Mouse (Mus musculus) midbrain, embryonic 14.5 days (tissue): Measurements from ENCODE around the gene Gmeb1. TPM values are rescaled to one million over a fixed set of nuclear protein-coding genes. Genes with fewer than 3 reads are reported as not detected.
A peak's percentile ranks its signal among the peaks of the same experiment; 100 is the strongest.

ENCODE experiments used
- ATAC-seq: fragments of 200-750 bp; cut with Nextera tagmentation; 2 replicates; pipeline ENCODE4 v1.8.0; 2017; ENCODE audit warnings: moderate number of reproducible peaks, moderate library complexity; ENCODE audit not compliant: low FRiP score, low TSS enrichment
- DNase-seq: peaks from one replicate; pipeline ENCODE4 v3.0.0-alpha.2; 2015
- H3K27ac ChIP-seq: fragments of 300-500 bp; sonication (generic); replicated peaks from 2 replicates; pipeline ENCODE4 v1.5.1; 2014; ENCODE audit warnings: mild to moderate bottlenecking, low read depth, low read length, moderate library complexity
- H3K27me3 ChIP-seq: fragments of 300-500 bp; sonication (generic); 2 replicates; pipeline ENCODE4 v1.6.1; 2014; ENCODE audit warnings: low read length, control low read depth, mixed read lengths; ENCODE audit not compliant: control insufficient read depth, insufficient read depth
- H3K36me3 ChIP-seq: fragments of 300-500 bp; sonication (generic); 2 replicates; pipeline ENCODE4 v1.6.1; 2014; ENCODE audit warnings: low read length, control low read depth; ENCODE audit not compliant: control insufficient read depth, insufficient read depth
- H3K4me1 ChIP-seq: fragments of 300-500 bp; sonication (generic); 2 replicates; pipeline ENCODE4 v1.6.1; 2014; ENCODE audit warnings: mild to moderate bottlenecking, antibody characterized with exemption, low read length, control low read depth; ENCODE audit not compliant: control insufficient read depth, insufficient read depth
- H3K4me2 ChIP-seq: fragments of 300-500 bp; sonication (generic); 2 replicates; pipeline ENCODE4 v1.6.1; 2014; ENCODE audit warnings: mild to moderate bottlenecking, low read length, moderate library complexity
- H3K4me3 ChIP-seq: fragments of 300-500 bp; sonication (generic); replicated peaks from 2 replicates; pipeline ENCODE4 v1.5.1; 2014; ENCODE audit warnings: low read depth, low read length
- H3K9ac ChIP-seq: fragments of 300-500 bp; sonication (generic); replicated peaks from 2 replicates; pipeline ENCODE4 v1.6.1; 2014; ENCODE audit warnings: mild to moderate bottlenecking, low read length, moderate library complexity
- H3K9me3 ChIP-seq: fragments of 300-500 bp; sonication (generic); 2 replicates; pipeline ENCODE4 v1.6.1; 2016; ENCODE audit warnings: low read length, control low read depth, mixed read lengths; ENCODE audit not compliant: control insufficient read depth
- WGBS: fragments of 180-500 bp; shearing (Covaris S2); extraction: QIAGEN DNeasy Blood & Tissue Kit; methylation state at CpG from one replicate; pipeline ENCODE4 v1.1.7; 2014; 5-methylcytosine and 5-hydroxymethylcytosine counted together
- polyA plus RNA-seq: library from polyadenylated mRNA; unstranded; fragments of >200 nt; fragmentation: Nextera tagmentation; extraction: Ambion mirVana; gene quantifications from 2 replicates; pipeline ENCODE4 v1.2.1, GENCODE M21; 2014

Gmeb1 gene
- polyA plus RNA-seq, 1 experiment from 2014 or later = 46.5 TPM

DNA sequence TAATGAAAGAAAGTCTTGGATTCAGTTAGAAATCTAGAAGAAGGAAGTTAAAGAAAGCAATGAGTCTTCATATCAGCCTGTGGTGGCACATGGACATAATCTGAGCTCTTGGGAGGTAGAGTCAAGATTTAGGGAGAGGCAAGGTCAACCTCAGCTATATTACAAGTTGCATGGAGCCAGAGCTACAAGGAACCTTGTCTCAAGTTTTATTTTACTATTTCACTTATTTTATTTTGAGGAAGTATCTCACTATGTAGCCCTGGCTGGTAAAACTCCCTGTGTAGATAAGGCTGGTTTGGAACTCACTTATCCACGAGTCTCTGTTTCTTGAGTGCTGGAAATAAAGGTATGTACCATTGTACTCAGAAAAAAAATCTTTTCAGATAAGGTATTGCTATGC, 44.8 kb downstream of the Gmeb1 start:
- Histone ChIP-seq H3K4me3 (no peak overlapping the region), H3K27ac (no peak overlapping the region), H3K9me3 (no peaks in the 10 kb centered on the region), H3K9ac (no peak overlapping the region), H3K4me2 (no peak overlapping the region), H3K36me3 (0 out of 2 replicates have a peak, but pooled peaks cover under 1% of the 10 kb centered on the region), H3K4me1 (no peaks in the 10 kb centered on the region), H3K27me3 (no peaks in the 10 kb centered on the region)
- ATAC-seq (no peak), DNase-seq (no peak)
- WGBS = 68% methylated on average over 1 of the region's 1 CpGs

- WGBS = 88% methylated on average over 4 of the region's 4 CpGs
- no peaks in the 10 kb centered on the region for H3K9me3 ChIP-seq
Observed at GRCm38 (mm10) chr4:132214847-132215246, 46.6 kb downstream of the Gmeb1 start.

DNA sequence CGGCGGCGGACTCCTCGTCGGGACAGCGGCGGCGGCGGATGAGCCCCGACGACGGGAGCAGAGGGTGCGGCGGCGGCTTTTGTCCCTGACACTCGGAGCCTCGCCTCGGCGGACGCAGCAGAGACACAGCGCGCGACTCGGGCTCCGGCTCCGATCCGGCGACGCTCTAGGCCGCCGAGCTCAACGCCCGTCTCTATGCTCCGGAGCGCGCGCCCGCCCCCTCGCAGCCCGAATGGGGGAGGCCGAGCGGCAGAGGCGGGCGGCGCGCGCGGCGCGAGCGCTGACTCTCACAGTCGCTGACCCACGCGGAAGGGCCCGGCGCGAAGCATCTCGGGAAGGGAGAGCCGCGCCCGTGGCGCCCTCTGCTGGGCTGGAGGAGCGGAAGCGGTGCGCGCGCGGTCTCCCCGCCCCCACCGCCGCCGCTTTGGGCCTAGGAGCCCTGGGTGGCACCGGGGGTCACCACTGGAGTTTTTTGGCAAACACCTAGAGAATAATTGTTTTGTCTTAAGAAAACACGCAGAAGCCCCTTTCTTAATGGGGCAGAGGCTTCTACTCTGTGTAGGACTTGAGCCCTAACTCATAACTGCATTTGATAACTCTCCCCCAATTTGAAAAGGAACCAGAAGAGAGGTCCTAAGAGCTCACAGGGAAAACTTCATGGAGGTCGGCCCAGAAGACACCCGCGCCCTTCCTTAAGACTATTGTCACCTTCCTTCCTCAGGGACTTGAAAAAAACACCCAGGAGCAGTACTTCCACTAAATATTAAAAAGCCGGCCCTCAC, 49.3 kb downstream of the Gmeb1 start, which contains the start of gene Ythdf2:
Gene Ythdf2, minus strand, starts transcription at position 351 of the 782 bp plus-strand sequence.
- WGBS = 1% methylated on average over 75 of the region's 78 CpGs
- no peaks in the 10 kb centered on the region for H3K27me3 ChIP-seq
- peak; percentile 98 for ATAC-seq

More at GRCm38 (mm10) chr4:132214847-132215246, 46.6 kb downstream of the Gmeb1 start:
- H3K27ac ChIP-seq = no peak overlapping the region
- DNase-seq (no peak), ATAC-seq (no peak)
- H3K36me3 ChIP-seq = peaks cover 4% of the 10 kb centered on the region; the same call in 1 of the 2 replicates
- H3K4me1 ChIP-seq = peaks cover 11% of the 10 kb centered on the region
- no peak overlapping the region for H3K4me3 ChIP-seq
- H3K4me2 ChIP-seq = no peak overlapping the region
- H3K9ac ChIP-seq = no peak overlapping the region
- no peaks in the 10 kb centered on the region for H3K27me3 ChIP-seq

DNA sequence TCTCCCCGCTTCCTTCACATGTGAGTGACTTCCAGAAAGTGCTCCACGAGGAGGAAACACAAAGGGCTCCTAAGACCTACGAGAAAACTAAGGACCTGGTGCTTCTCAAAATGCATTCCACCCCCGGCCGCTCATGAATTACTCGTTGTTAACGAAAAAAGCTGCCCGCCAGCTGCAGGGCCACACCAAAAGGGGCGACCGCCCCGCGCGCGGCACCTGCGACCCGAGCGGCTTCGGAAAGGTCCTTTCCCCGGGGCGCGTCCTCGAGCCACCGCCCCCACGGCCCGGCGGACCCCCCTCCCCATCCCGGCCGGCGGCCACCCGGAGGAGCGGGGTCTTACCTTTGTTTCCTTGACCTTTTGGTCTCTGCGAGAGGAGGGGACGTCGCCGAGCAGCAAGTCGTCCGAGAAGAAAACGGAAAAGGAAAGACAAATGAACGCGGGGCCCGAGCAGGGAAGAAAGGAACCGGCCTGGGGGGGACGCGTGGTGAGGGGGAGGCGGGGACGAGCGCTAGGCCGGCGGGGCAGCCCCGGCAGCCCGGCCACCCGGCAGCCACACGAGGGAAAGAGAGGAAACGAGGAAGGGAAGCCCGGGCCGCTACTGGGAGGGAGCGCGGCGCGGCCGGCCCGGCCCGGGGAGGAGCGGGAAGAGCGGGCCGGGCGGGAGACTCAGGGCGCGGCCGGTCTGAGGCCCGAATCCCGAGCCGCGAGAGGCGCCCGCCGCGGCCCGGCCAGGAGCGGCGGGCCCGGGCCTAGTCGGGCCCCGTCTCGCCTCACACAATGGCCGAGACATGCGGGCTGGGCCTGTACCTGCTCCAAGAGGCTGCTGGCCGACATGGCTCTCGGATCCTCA, 50.1 kb downstream of the Gmeb1 start:
- DNase-seq (peak; percentile 35), ATAC-seq (peak; percentile 83)
- WGBS = under 1% methylated on average over 85 of the region's 89 CpGs

More for the DNA sequence above, 49.3 kb downstream of the Gmeb1 start, which contains the start of gene Ythdf2:
- peak within 1 kb of the TSS; percentile 100 for H3K4me3 ChIP-seq
- peaks cover 22% of the 10 kb centered on the region; the same call in 1 of the 2 replicates for H3K36me3 ChIP-seq
- H3K9me3 ChIP-seq = no peaks in the 10 kb centered on the region
- peak; percentile 99 for DNase-seq
- H3K9ac ChIP-seq = peak within 1 kb of the TSS; percentile 99
- peaks cover 23% of the 10 kb centered on the region for H3K4me1 ChIP-seq
- peak within 1 kb of the TSS; percentile 86 for H3K4me2 ChIP-seq
- H3K27ac ChIP-seq = peak within 1 kb of the TSS; percentile 97

GRCm38 (mm10) chr4:132210325-132210724, 51.1 kb downstream of the Gmeb1 start:
- 62% methylated on average over 2 of the region's 2 CpGs for WGBS
- ATAC-seq = no peak

More for the DNA sequence above, 50.1 kb downstream of the Gmeb1 start:
- H3K4me2 ChIP-seq = peak overlapping the region; percentile 86
- H3K4me3 ChIP-seq = peak overlapping the region; percentile 100
- peak overlapping the region; percentile 99 for H3K9ac ChIP-seq
- H3K36me3 ChIP-seq = peaks cover 28% of the 10 kb centered on the region; the same call in 1 of the 2 replicates
- H3K27ac ChIP-seq = peak overlapping the region; percentile 97
- H3K4me1 ChIP-seq = peaks cover 23% of the 10 kb centered on the region
- H3K9me3 ChIP-seq = no peaks in the 10 kb centered on the region
- H3K27me3 ChIP-seq = no peaks in the 10 kb centered on the region

DNA sequence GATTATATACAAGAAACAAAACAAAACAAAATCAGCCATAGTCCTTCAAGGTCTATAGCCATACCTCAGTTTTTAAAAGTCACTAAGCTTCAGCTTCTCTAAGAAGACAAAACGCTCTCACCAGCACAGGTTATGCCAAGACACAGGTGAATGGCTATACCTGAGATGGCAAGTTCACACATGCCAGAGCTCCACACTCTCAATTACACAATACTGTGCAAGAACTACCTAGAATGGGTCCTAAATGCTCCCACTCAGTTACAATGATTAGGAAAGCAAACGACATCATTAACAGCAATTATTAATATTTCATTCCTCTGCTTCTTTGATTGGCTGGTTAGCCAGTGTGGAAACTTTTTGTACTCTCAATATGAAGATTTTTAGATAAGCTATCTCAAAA, 52.1 kb downstream of the Gmeb1 start:
- WGBS = 98% methylated on average over 2 of the region's 2 CpGs

More at GRCm38 (mm10) chr4:132210325-132210724, 51.1 kb downstream of the Gmeb1 start:
- H3K36me3 ChIP-seq = peaks cover 36% of the 10 kb centered on the region
- DNase-seq = no peak
- H3K9ac ChIP-seq = peak overlapping the region; percentile 99
- H3K4me1 ChIP-seq = peaks cover 23% of the 10 kb centered on the region
- no peaks in the 10 kb centered on the region for H3K9me3 ChIP-seq
- H3K27me3 ChIP-seq = no peaks in the 10 kb centered on the region
- H3K27ac ChIP-seq = no peak overlapping the region
- H3K4me3 ChIP-seq = peak overlapping the region; percentile 100
- H3K4me2 ChIP-seq = peak overlapping the region; percentile 86

DNA sequence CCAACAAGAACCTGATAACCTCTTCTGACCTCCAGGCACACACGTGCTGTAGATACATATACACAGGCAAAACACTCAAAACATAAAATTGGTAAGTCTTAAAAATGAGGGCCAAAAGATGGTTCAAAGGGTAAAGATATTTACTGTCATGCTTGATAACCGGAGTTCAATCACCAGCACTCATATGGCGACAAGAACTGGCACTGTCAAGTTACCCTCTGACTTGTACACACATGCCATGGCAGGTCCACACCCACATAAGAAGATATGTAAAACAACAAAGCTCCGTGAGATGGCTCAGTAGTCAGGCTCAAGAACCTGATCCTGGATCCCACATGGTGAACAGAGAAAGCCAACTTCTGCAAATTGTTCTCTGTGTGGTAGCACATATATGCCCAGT, 54.1 kb downstream of the Gmeb1 start:
- peaks cover 23% of the 10 kb centered on the region for H3K4me1 ChIP-seq
- H3K36me3 ChIP-seq = peaks cover 66% of the 10 kb centered on the region
- DNase-seq (no peak), ATAC-seq (no peak)
- no peak overlapping the region for H3K27ac ChIP-seq
- no peaks in the 10 kb centered on the region for H3K9me3 ChIP-seq
- 94% methylated on average over 4 of the region's 4 CpGs for WGBS
- no peaks in the 10 kb centered on the region for H3K27me3 ChIP-seq
- no peak overlapping the region for H3K4me3 ChIP-seq
- H3K4me2 ChIP-seq = no peak overlapping the region
- H3K9ac ChIP-seq = no peak overlapping the region

More for the DNA sequence above, 52.1 kb downstream of the Gmeb1 start:
- Histone ChIP-seq H3K4me2 (peak overlapping the region; percentile 86), H3K27me3 (no peaks in the 10 kb centered on the region), H3K9me3 (no peaks in the 10 kb centered on the region), H3K4me3 (no peak overlapping the region; the same call in 1 of the 2 replicates), H3K4me1 (peaks cover 23% of the 10 kb centered on the region), H3K36me3 (peaks cover 46% of the 10 kb centered on the region), H3K9ac (no peak overlapping the region), H3K27ac (no peak overlapping the region)
- no peak for DNase-seq
- ATAC-seq = no peak

DNA sequence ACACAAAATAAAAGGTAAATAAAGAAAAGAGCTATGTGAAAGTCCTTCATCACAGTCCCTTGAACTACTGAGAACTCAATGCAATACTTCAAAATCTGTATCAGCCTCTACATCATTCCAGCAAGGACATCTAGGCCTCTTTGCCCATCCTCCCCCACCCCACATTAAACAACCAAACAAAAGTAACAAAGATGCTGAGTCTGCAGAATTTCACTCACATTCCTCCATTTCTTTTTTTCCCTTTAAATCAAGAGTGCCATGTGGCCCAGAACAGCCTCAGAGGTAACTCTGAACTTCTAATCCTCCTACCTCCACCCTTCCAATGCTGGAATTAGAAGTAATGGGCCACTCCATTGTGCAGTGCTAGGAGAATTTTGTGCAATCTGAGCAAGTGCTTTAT, 62.6 kb downstream of the Gmeb1 start:
- H3K36me3 ChIP-seq = peaks cover 21% of the 10 kb centered on the region
- no peaks in the 10 kb centered on the region for H3K9me3 ChIP-seq
- H3K4me2 ChIP-seq = no peak overlapping the region
- H3K9ac ChIP-seq = no peak overlapping the region
- no peak overlapping the region for H3K4me3 ChIP-seq
- ATAC-seq = no peak
- peaks cover 20% of the 10 kb centered on the region for H3K4me1 ChIP-seq
- H3K27ac ChIP-seq = no peak overlapping the region
- no peak for DNase-seq
- H3K27me3 ChIP-seq = no peaks in the 10 kb centered on the region
